Mouse (Mus musculus) E14TG2a.4 (cell line): ENCODE measurements around the gene Espn.

Source experiments
- H3K27me3 ChIP-seq: 2 replicates; pipeline ENCODE4 v1.6.1; 2014; ENCODE audit warnings: low read length, control low read depth; ENCODE audit not compliant: insufficient read depth
- H3K36me3 ChIP-seq: 2 replicates; pipeline ENCODE4 v1.6.1; 2014; ENCODE audit warnings: low read length, control low read depth; ENCODE audit not compliant: insufficient read depth
- H3K4me1 ChIP-seq: replicated peaks from 2 replicates; pipeline ENCODE4 v1.6.1; 2014; ENCODE audit warnings: low read depth, low read length, control low read depth
- H3K4me3 ChIP-seq: replicated peaks from 2 replicates; pipeline ENCODE4 v1.5.1; 2014; ENCODE audit warnings: mild to moderate bottlenecking, low read length
- H3K9me3 ChIP-seq: 2 replicates; pipeline ENCODE4 v1.6.1; 2014; ENCODE audit warnings: low read length, control low read depth
- CTCF ChIP-seq: conservative IDR thresholded peaks from 2 replicates; pipeline ENCODE4 v1.5.1; 2014; ENCODE audit warnings: low read length
- NANOG ChIP-seq: IDR thresholded peaks from 2 replicates; pipeline ENCODE4 v1.6.1; 2014; ENCODE audit warnings: borderline replicate concordance, low read length, mixed read lengths
- POU5F1 ChIP-seq: IDR thresholded peaks from 2 replicates; pipeline ENCODE4 v1.6.1; 2014; ENCODE audit warnings: low read length, borderline replicate concordance

The Espn gene

DNA sequence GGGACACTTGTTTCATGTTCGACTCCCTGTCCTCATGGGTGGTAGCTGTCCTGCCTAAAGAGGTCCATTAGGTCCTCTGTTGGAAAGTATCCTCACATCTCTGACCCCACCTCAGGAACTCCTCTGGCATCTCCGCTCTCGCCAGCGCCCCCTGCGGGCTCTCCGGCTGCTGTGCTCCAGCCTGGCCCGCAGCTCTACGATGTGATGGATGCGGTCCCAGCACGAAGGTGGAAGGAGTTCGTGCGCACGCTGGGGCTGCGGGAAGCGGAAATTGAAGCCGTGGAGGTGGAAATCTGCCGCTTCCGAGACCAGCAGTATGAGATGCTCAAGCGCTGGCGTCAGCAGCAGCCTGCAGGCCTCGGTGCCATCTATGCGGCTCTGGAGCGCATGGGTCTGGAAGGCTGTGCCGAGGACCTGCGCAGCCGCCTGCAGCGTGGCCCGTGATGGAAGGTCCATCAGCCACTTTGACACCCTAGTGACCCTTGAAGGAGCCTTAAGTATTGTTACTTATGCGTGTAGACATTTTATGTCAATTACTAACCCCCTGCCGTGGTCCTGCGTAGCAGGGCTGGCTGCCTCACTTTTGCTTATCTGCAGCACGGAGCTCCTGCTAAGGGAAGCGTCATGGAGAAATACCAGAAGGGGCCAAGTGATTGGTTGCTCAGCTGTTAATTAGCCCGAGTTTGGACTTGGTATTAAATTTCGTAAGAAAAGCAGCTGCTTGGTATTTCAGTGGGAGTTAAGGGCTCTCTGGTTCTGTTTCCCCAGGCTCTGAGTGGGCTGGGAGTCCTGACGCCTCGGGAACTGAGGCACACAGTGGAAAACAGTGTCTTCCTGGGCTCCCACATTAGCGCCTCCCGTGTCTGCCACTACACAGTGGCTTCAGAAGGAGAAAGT, 32.5 kb downstream of the Espn start:
- peak; percentile 66 for TF ChIP-seq CTCF
- TF ChIP-seq NANOG, result no peak
- no peak for TF ChIP-seq POU5F1
- Histone ChIP-seq H3K4me1 (peaks cover 91% of the 10 kb centered on the region), H3K9me3 (0 out of 2 replicates have a peak, but pooled peaks cover 4% of the 10 kb centered on the region), H3K36me3 (peaks cover 26% of the 10 kb centered on the region), H3K4me3 (peak overlapping the region; percentile 74), H3K27me3 (peaks cover 83% of the 10 kb centered on the region)

GRCm38 (mm10) chr4:152117538-152117937, 34.6 kb downstream of the Espn start:
- H3K4me1 ChIP-seq, result peaks cover 94% of the 10 kb centered on the region
- H3K4me3 ChIP-seq, result no peak overlapping the region
- TF ChIP-seq CTCF (no peak), POU5F1 (no peak), NANOG (no peak)
- peaks cover 63% of the 10 kb centered on the region for H3K27me3 ChIP-seq
- H3K36me3 ChIP-seq, result peaks cover 46% of the 10 kb centered on the region
- no peaks in the 10 kb centered on the region for H3K9me3 ChIP-seq

DNA sequence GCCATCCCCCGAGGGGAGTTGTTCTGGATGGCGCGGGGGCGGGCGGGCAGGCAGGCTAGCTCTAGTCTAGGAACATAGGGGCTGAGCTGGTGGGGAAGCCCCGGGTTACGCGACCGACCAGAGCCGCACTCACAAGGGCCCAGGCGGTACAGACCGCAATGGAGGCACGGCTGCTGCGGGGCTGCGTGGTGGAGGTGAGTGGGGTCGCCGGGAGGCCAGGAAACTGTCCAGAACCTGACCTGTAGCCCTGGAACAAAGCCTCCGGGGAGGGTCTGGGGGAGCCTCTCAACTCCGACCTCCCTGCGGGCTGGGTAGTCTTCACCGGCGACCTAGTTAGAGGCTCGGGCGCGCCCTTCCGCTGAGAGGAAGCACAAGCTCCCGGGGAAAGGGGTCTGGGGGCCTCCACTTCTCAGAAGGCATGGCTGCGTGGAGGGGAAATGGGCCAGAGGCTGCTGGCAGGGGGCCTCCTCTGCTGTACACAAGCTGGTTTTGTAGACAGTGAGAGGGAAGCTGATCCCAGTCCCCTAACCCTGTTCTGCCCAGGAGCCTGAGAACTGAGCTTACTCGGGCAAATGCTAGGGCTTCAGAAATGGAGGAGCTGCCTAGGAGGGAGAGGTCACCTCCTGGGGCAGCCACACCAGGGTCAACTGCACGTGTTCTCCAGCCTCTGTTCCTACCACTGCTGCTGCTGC, 36.1 kb downstream of the Espn start, which contains the start of gene Tnfrsf25:
Gene Tnfrsf25, plus strand, starts transcription at position 14 of the 692 bp plus-strand sequence.
- Histone ChIP-seq H3K4me3 (peak within 1 kb of the TSS; percentile 66), H3K9me3 (no peaks in the 10 kb centered on the region), H3K4me1 (peaks cover 79% of the 10 kb centered on the region), H3K36me3 (peaks cover 59% of the 10 kb centered on the region), H3K27me3 (peaks cover 51% of the 10 kb centered on the region)
- TF ChIP-seq CTCF, result no peak

GRCm38 (mm10) chr4:152114080-152114479, 38.1 kb downstream of the Espn start:
- peaks cover 62% of the 10 kb centered on the region for H3K4me1 ChIP-seq
- H3K4me3 ChIP-seq, result peak overlapping the region; percentile 68
- no peaks in the 10 kb centered on the region for H3K9me3 ChIP-seq
- peaks cover 31% of the 10 kb centered on the region for H3K27me3 ChIP-seq
- TF ChIP-seq CTCF (peak; percentile 38), NANOG (no peak), POU5F1 (no peak)
- H3K36me3 ChIP-seq, result peaks cover 79% of the 10 kb centered on the region

DNA sequence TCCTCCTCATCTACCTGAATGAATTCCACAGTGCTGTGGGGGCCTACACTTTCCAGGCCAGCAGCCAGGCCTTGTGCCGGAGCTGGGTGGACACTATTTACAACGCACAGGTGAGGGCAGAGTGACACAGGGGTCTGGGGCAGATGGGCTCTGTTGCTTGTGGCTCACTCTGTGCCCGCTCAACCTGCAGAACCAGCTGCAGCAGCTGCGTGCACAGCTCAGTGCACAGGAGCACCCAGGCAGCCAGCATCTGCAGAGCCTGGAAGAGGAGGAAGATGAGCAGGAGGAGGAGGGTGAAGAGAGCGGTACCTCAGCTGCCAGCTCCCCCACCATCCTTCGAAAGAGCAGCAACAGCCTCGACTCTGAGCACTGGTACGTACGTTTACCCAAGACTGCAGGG, 39.8 kb downstream of the Espn start:
- Histone ChIP-seq H3K4me1 (peaks cover 60% of the 10 kb centered on the region), H3K27me3 (peaks cover 14% of the 10 kb centered on the region), H3K36me3 (peaks cover 75% of the 10 kb centered on the region), H3K9me3 (no peaks in the 10 kb centered on the region), H3K4me3 (no peak overlapping the region)
- no peak for TF ChIP-seq CTCF
- TF ChIP-seq NANOG, result no peak
- TF ChIP-seq POU5F1, result no peak

DNA sequence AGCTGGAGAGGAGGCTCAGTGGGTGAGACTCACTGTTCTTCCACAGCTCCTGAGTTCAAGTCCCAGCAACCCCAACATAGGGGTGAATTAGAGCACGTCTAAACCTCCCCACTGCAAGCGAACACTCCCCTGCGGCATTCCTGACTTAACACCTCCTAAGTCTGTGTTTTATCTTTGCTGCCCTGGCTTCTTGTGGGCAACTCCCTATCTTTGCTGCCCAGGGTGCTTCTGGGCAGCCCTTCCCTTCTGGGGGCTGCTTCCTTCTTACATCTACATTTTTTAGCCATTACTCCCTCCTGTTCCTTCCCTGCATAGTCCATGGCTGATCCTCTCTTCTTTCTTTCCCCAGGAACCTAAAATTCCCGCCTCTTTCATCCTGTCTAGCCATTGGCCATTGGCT, 41.5 kb downstream of the Espn start:
- H3K9me3 ChIP-seq, result no peaks in the 10 kb centered on the region
- H3K4me3 ChIP-seq, result no peak overlapping the region
- peaks cover 85% of the 10 kb centered on the region for H3K36me3 ChIP-seq
- TF ChIP-seq CTCF, result no peak
- no peak for TF ChIP-seq NANOG
- TF ChIP-seq POU5F1, result no peak
- H3K4me1 ChIP-seq, result peaks cover 58% of the 10 kb centered on the region
- peaks cover 3% of the 10 kb centered on the region; the same call in 1 of the 2 replicates for H3K27me3 ChIP-seq

- TF ChIP-seq NANOG, result no peak
- TF ChIP-seq CTCF, result no peak
- no peak for TF ChIP-seq POU5F1
- peaks cover 90% of the 10 kb centered on the region for H3K36me3 ChIP-seq
- no peaks in the 10 kb centered on the region for H3K9me3 ChIP-seq
- H3K4me1 ChIP-seq, result peaks cover 54% of the 10 kb centered on the region
- no peak overlapping the region for H3K4me3 ChIP-seq
- no peaks in the 10 kb centered on the region for H3K27me3 ChIP-seq
These were observed 42.7 kb downstream of the Espn start for GRCm38 (mm10) chr4:152109509-152109908.

GRCm38 (mm10) chr4:152108673-152109072, 43.5 kb downstream of the Espn start:
- no peak overlapping the region for H3K4me3 ChIP-seq
- H3K27me3 ChIP-seq, result no peaks in the 10 kb centered on the region
- H3K9me3 ChIP-seq, result no peaks in the 10 kb centered on the region
- H3K36me3 ChIP-seq, result peaks cover 90% of the 10 kb centered on the region
- peaks cover 54% of the 10 kb centered on the region for H3K4me1 ChIP-seq
- TF ChIP-seq POU5F1, result no peak
- TF ChIP-seq NANOG, result no peak
- TF ChIP-seq CTCF, result no peak
